9 mouse cellular contexts compared by ENCODE assay signal in genomic region chr19:25450869-25451629, GRCm38 (mm10). TPM values are rescaled to one million over a fixed set of nuclear protein-coding genes. Genes with fewer than 3 reads are reported as not detected.
A peak's percentile ranks its signal among the peaks of the same experiment; 100 is the strongest.
DNase-seq lines count a peak whose midpoint lies in the region; ATAC-seq and TF ChIP-seq lines count a peak whose summit lies in the region.
"Had no signal": no experiment of that assay in that cellular context is flagged by ENCODE, and none has a peak within 500 bp of the region (broad histone marks: within the 10 kb centered on the region; RNA-seq: fewer than 3 reads in every experiment).

No protein-coding gene starts in this region.

- no peaks in the 10 kb centered on the region for H3K36me3 ChIP-seq in forebrain, embryonic 10.5 days (replicated peaks)
- H3K36me3 ChIP-seq in forebrain, embryonic 16.5 days (ENCODE audit: control insufficient read depth, insufficient read depth) = no peaks in the 10 kb centered on the region
- no peaks in the 10 kb centered on the region for H3K36me3 ChIP-seq in testis, adult 2 months (ENCODE audit: control insufficient read depth, insufficient read depth, low read length)

- no peak overlapping the region for H3K9ac ChIP-seq in forebrain, embryonic 16.5 days (replicated peaks; ENCODE audit: low read depth, low read length)

- H3K4me3 ChIP-seq in forebrain, embryonic 10.5 days = no peak overlapping the region
- H3K4me3 ChIP-seq in forebrain, embryonic 16.5 days (replicated peaks; ENCODE audit: low read length) = no peak overlapping the region
- H3K4me3 ChIP-seq in lung, adult 2 months (replicated peaks; ENCODE audit: extremely low read depth, low read depth, low read length) = no peak overlapping the region
- H3K4me3 ChIP-seq in testis, adult 2 months (ENCODE audit: control insufficient read depth, low read depth, low read length) = no peak overlapping the region
- H3K4me3 ChIP-seq: megakaryocyte, embryonic 14.5 days had no signal

- H3K4me1 ChIP-seq in forebrain, embryonic 10.5 days = no peaks in the 10 kb centered on the region
- H3K4me1 ChIP-seq in forebrain, embryonic 16.5 days (replicated peaks; ENCODE audit: control insufficient read depth, insufficient read depth, low read length) = no peaks in the 10 kb centered on the region
- no peaks in the 10 kb centered on the region for H3K4me1 ChIP-seq in lung, adult 2 months (ENCODE audit: control insufficient read depth, insufficient read depth, low read length)
- H3K4me1 ChIP-seq in testis, adult 2 months (ENCODE audit: control insufficient read depth, insufficient read depth, low read length) = no peaks in the 10 kb centered on the region
- H3K4me1 ChIP-seq: megakaryocyte, embryonic 14.5 days had no signal

- DNase-seq in forebrain, embryonic 10.5 days (ENCODE audit: extremely low spot score, low spot score) = peak; percentile 50
- DNase-seq in spleen, postnatal 10 days (ENCODE audit: low spot score in 2 of 2) = peak; percentile 29 to 73
- DNase-seq in spleen, postnatal 36 days (ENCODE audit: low spot score in 2 of 2) = no peak
- DNase-seq in embryo, embryonic 10 days (ENCODE audit: low spot score) = peak; percentile 83
- peak; percentile 17 for DNase-seq in induced T-regulatory cell, adult 2 months (ENCODE audit: low read depth)
- no peak for DNase-seq in lung, adult 2 months

- H3K4me2 ChIP-seq in forebrain, embryonic 16.5 days (ENCODE audit: low read length) = no peak overlapping the region

- H3K27ac ChIP-seq in forebrain, embryonic 10.5 days = no peak overlapping the region
- H3K27ac ChIP-seq in forebrain, embryonic 16.5 days (ENCODE audit: low read length) = no peak overlapping the region
- H3K27ac ChIP-seq in testis, adult 2 months (ENCODE audit: control insufficient read depth, insufficient read depth, low read depth, low read length) = no peak overlapping the region

- no peak for ATAC-seq in forebrain, embryonic 16.5 days

- WGBS in forebrain, embryonic 10.5 days = 59% methylated on average over 11 of the region's 11 CpGs
- WGBS in forebrain, embryonic 16.5 days = 49% methylated on average over 11 of the region's 11 CpGs
- 42% methylated on average over 11 of the region's 11 CpGs for WGBS in lung, adult 2 months

- no peak for TF ChIP-seq POLR2A in lung, adult 2 months (IDR thresholded peaks at IDR 0.05; ENCODE audit: borderline replicate concordance, extremely low read depth, low read depth, low read length)
- TF ChIP-seq POLR2A in testis, adult 2 months (IDR thresholded peaks at IDR 0.05; ENCODE audit: control insufficient read depth, low read depth, low read length) = no peak

- no peaks in the 10 kb centered on the region for H3K27me3 ChIP-seq in forebrain, embryonic 10.5 days (ENCODE audit: poor library complexity, severe bottlenecking)
- H3K27me3 ChIP-seq in forebrain, embryonic 16.5 days (replicated peaks; ENCODE audit: control insufficient read depth, insufficient read depth, low read length) = no peaks in the 10 kb centered on the region
- no peaks in the 10 kb centered on the region for H3K27me3 ChIP-seq in testis, adult 2 months (ENCODE audit: control insufficient read depth, insufficient read depth, low read length)
- H3K27me3 ChIP-seq: megakaryocyte, embryonic 14.5 days had no signal

- peak; percentile 57 for TF ChIP-seq CTCF in lung, adult 2 months (IDR thresholded peaks at IDR 0.05; ENCODE audit: insufficient read depth, low read length)
- TF ChIP-seq CTCF in testis, adult 2 months (IDR thresholded peaks at IDR 0.05; ENCODE audit: control insufficient read depth, insufficient read depth, insufficient replicate concordance, low read depth, low read length) = peak; percentile 71; the same call in 1 of the 2 replicates

- H3K9me3 ChIP-seq in forebrain, embryonic 10.5 days = no peaks in the 10 kb centered on the region
- no peaks in the 10 kb centered on the region for H3K9me3 ChIP-seq in forebrain, embryonic 16.5 days (ENCODE audit: control insufficient read depth, low read length)

RNA-seq across cellular contexts. Expression of gene Dmrt1, which starts 54.4 kb away (rescaled TPM):
- 0.53 and 0.61 TPM in 2 replicates for polyA plus RNA-seq in forebrain, embryonic 10.5 days (2016; fragmentation: Nextera tagmentation; extraction: Ambion mirVana)
- 0.14 TPM in 1 of 2 replicates, not detected in the other for polyA plus RNA-seq in forebrain, embryonic 16.5 days (2015; fragmentation: Nextera tagmentation; extraction: Ambion mirVana)
- not detected in 2 replicates for polyA plus RNA-seq in lung, adult 2 months (2012; rRNA removed)
- polyA plus RNA-seq in testis, adult 2 months (2012; rRNA removed) = 9.0 and 9.7 TPM in 2 replicates

Comparison
In these comparisons a context has a peak if more than half of its experiments do, and no peak if none do; other contexts are left out.
1. DNase-seq: peak in forebrain, embryonic 10.5 days (single experiment), spleen, postnatal 10 days (2 of 2), embryo, embryonic 10 days (single experiment) and induced T-regulatory cell, adult 2 months (single experiment); none in spleen, postnatal 36 days (0 of 2) and lung, adult 2 months (single experiment).